Comparison of ENCODE assay signal across 21 mouse cellular contexts in the genomic region with DNA sequence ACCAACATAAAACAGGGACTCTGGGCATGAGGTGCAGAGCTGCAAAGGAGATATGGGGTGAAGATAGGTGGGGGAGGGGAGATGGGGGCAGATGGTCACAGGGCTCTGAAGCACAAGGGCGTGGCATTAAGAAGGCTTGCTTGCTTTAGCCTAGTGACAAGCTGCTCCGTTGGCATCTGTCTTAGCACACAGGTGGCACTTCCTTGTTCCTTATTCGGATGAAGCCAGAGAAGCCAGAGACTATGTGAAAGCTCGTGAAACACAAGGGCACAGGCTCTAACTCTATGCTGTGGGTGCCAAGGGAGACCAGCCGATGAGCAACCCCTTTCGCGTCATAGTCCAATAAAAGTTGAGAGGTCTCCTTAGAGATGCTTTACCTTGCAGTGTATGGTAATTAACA.
DNase-seq lines count a peak whose midpoint lies in the region; ATAC-seq and TF ChIP-seq lines count a peak whose summit lies in the region.
"Had no signal": no experiment of that assay in that cellular context is flagged by ENCODE, and none has a peak within 500 bp of the region (broad histone marks: within the 10 kb centered on the region; RNA-seq: fewer than 3 reads in every experiment).

No protein-coding gene starts in this region.

- no peak overlapping the region for H3K9ac ChIP-seq in heart, embryonic 11.5 days (ENCODE audit: low read depth, low read length)
- H3K9ac ChIP-seq in intestine, postnatal 0 days (ENCODE audit: low read depth, low read length), result no peak overlapping the region
- H3K9ac ChIP-seq in stomach, embryonic 16.5 days (ENCODE audit: low read length), result no peak overlapping the region
- no peak overlapping the region for H3K9ac ChIP-seq in forebrain, postnatal 0 days
- H3K9ac ChIP-seq: embryonic facial prominence, embryonic 13.5 days; forebrain, embryonic 12.5 days; hindbrain, embryonic 12.5 days had no signal

- ATAC-seq in heart, embryonic 11.5 days (replicated peaks; ENCODE audit: insufficient number of reproducible peaks, low FRiP score, low TSS enrichment), result peak; percentile 31; the same call in 1 of the 2 replicates
- ATAC-seq in intestine, postnatal 0 days, result peak; percentile 60
- ATAC-seq in stomach, embryonic 16.5 days (ENCODE audit: insufficient read depth, low FRiP score), result peak; percentile 26; the same call in 1 of the 2 replicates
- no peak for ATAC-seq in forebrain, postnatal 0 days
- ATAC-seq: activated CD4-positive, CD25-positive, alpha-beta regulatory T cell, adult 4 months; CD4-positive, CD25-positive, alpha-beta regulatory T cell, adult 4 months; Patski had no signal

- H3K4me1 ChIP-seq in heart, embryonic 11.5 days (ENCODE audit: control insufficient read depth, insufficient read depth, low read length), result no peaks in the 10 kb centered on the region
- peaks cover 92% of the 10 kb centered on the region for H3K4me1 ChIP-seq in E14TG2a.4 (replicated peaks; ENCODE audit: low read depth, low read length)
- no peaks in the 10 kb centered on the region for H3K4me1 ChIP-seq in intestine, postnatal 0 days (replicated peaks; ENCODE audit: control insufficient read depth, insufficient read depth, low read length)
- H3K4me1 ChIP-seq in stomach, embryonic 16.5 days (ENCODE audit: control insufficient read depth, insufficient read depth, low read length), result peaks cover 4% of the 10 kb centered on the region; the same call in 1 of the 2 replicates
- no peaks in the 10 kb centered on the region for H3K4me1 ChIP-seq in forebrain, postnatal 0 days (ENCODE audit: insufficient read depth)
- H3K4me1 ChIP-seq: embryonic facial prominence, embryonic 13.5 days; hindbrain, embryonic 12.5 days had no signal

- DNase-seq in heart, adult 9 months (ENCODE audit: low spot score in 2 of 2), result no peak
- no peak for DNase-seq in forebrain, postnatal 0 days
- no peak for DNase-seq in urinary bladder, postnatal 25 days (ENCODE audit: low spot score)
- DNase-seq: B cell, adult 2 months; cerebellum, adult 11-12 months; cerebellum, adult 9-10 months; cerebellum, postnatal 25 days; gastrocnemius, adult 2 months; gastrocnemius, postnatal 25 days; heart, postnatal 10 days; heart, postnatal 4 days had no signal

- no peak overlapping the region for H3K4me2 ChIP-seq in heart, embryonic 11.5 days
- no peak overlapping the region for H3K4me2 ChIP-seq in intestine, postnatal 0 days (replicated peaks; ENCODE audit: low read depth)
- H3K4me2 ChIP-seq in stomach, embryonic 16.5 days (ENCODE audit: low read depth, low read length), result no peak overlapping the region
- H3K4me2 ChIP-seq in forebrain, postnatal 0 days (ENCODE audit: low read depth), result no peak overlapping the region
- H3K4me2 ChIP-seq: embryonic facial prominence, embryonic 13.5 days; forebrain, embryonic 12.5 days; hindbrain, embryonic 12.5 days had no signal

- no peak for TF ChIP-seq CTCF in E14TG2a.4 (conservative IDR thresholded peaks at IDR 0.05; ENCODE audit: low read length)
- TF ChIP-seq CTCF in intestine, postnatal 0 days (IDR thresholded peaks at IDR 0.05; ENCODE audit: low read depth), result no peak
- no peak for TF ChIP-seq CTCF in forebrain, postnatal 0 days (IDR thresholded peaks at IDR 0.05; ENCODE audit: low read depth)

- no peaks in the 10 kb centered on the region for H3K36me3 ChIP-seq in heart, embryonic 11.5 days (ENCODE audit: control insufficient read depth, insufficient read depth, low read length)
- H3K36me3 ChIP-seq in E14TG2a.4 (ENCODE audit: insufficient read depth, low read length), result no peaks in the 10 kb centered on the region
- H3K36me3 ChIP-seq in intestine, postnatal 0 days (ENCODE audit: control insufficient read depth, insufficient read depth), result no peaks in the 10 kb centered on the region
- H3K36me3 ChIP-seq in stomach, embryonic 16.5 days (ENCODE audit: control insufficient read depth, insufficient read depth, low read length), result no peaks in the 10 kb centered on the region
- no peaks in the 10 kb centered on the region for H3K36me3 ChIP-seq in forebrain, postnatal 0 days (ENCODE audit: insufficient read depth)
- H3K36me3 ChIP-seq: embryonic facial prominence, embryonic 13.5 days; forebrain, embryonic 12.5 days; hindbrain, embryonic 12.5 days had no signal

- no peaks in the 10 kb centered on the region for H3K9me3 ChIP-seq in heart, embryonic 11.5 days (replicated peaks; ENCODE audit: control insufficient read depth, low read length)
- no peaks in the 10 kb centered on the region for H3K9me3 ChIP-seq in E14TG2a.4 (ENCODE audit: low read length)
- no peaks in the 10 kb centered on the region for H3K9me3 ChIP-seq in intestine, postnatal 0 days (ENCODE audit: control insufficient read depth)
- H3K9me3 ChIP-seq in stomach, embryonic 16.5 days (replicated peaks; ENCODE audit: control insufficient read depth, low read length), result no peaks in the 10 kb centered on the region
- H3K9me3 ChIP-seq in forebrain, postnatal 0 days (ENCODE audit: low read length), result no peaks in the 10 kb centered on the region
- H3K9me3 ChIP-seq: embryonic facial prominence, embryonic 13.5 days; forebrain, embryonic 12.5 days; hindbrain, embryonic 12.5 days had no signal

- no peak overlapping the region for H3K27ac ChIP-seq in heart, embryonic 11.5 days (ENCODE audit: low read depth, low read length)
- no peak overlapping the region for H3K27ac ChIP-seq in intestine, postnatal 0 days (ENCODE audit: low read depth, low read length)
- H3K27ac ChIP-seq in stomach, embryonic 16.5 days (ENCODE audit: low read length), result peak overlapping the region; percentile 42
- H3K27ac ChIP-seq in forebrain, postnatal 0 days (ENCODE audit: low read depth, low read length), result no peak overlapping the region
- H3K27ac ChIP-seq: embryonic facial prominence, embryonic 13.5 days; forebrain, embryonic 12.5 days; gastrocnemius, adult 2 months; hindbrain, embryonic 12.5 days had no signal

- H3K4me3 ChIP-seq in heart, embryonic 11.5 days (ENCODE audit: low read depth, low read length), result no peak overlapping the region
- H3K4me3 ChIP-seq in E14TG2a.4 (replicated peaks; ENCODE audit: low read length), result 0 out of 2 replicates have a peak overlapping the region, but pooled peaks have one; percentile 17
- no peak overlapping the region for H3K4me3 ChIP-seq in intestine, postnatal 0 days (ENCODE audit: low read depth, low read length)
- H3K4me3 ChIP-seq in stomach, embryonic 16.5 days (replicated peaks; ENCODE audit: low read length), result no peak overlapping the region
- no peak overlapping the region for H3K4me3 ChIP-seq in forebrain, postnatal 0 days (ENCODE audit: low read depth, low read length)
- H3K4me3 ChIP-seq: embryonic facial prominence, embryonic 13.5 days; forebrain, embryonic 12.5 days; gastrocnemius, adult 2 months; hindbrain, embryonic 12.5 days had no signal

- H3K27me3 ChIP-seq in heart, embryonic 11.5 days (ENCODE audit: control insufficient read depth, insufficient read depth, low read length), result no peaks in the 10 kb centered on the region
- H3K27me3 ChIP-seq in E14TG2a.4 (ENCODE audit: insufficient read depth, low read length), result no peaks in the 10 kb centered on the region
- H3K27me3 ChIP-seq in intestine, postnatal 0 days (replicated peaks; ENCODE audit: control insufficient read depth, insufficient read depth, low read length), result no peaks in the 10 kb centered on the region
- H3K27me3 ChIP-seq in stomach, embryonic 16.5 days (ENCODE audit: control insufficient read depth, insufficient read depth, low read length), result no peaks in the 10 kb centered on the region
- H3K27me3 ChIP-seq in forebrain, postnatal 0 days (ENCODE audit: insufficient read depth, low read length), result no peaks in the 10 kb centered on the region
- H3K27me3 ChIP-seq: embryonic facial prominence, embryonic 13.5 days; forebrain, embryonic 12.5 days; hindbrain, embryonic 12.5 days; Patski had no signal

- 73% methylated on average over 7 of the region's 7 CpGs for WGBS in heart, embryonic 11.5 days (ENCODE audit: insufficient replicate concordance)
- WGBS in intestine, postnatal 0 days, result 60% methylated on average over 7 of the region's 7 CpGs
- WGBS in stomach, embryonic 16.5 days, result 70% methylated on average over 7 of the region's 7 CpGs
- WGBS in forebrain, postnatal 0 days, result 79% methylated on average over 7 of the region's 7 CpGs
